In genomic region chr4:120649369-120650207, GRCm38 (mm10) we compare ENCODE assay signal across 9 mouse cellular contexts. TPM values are rescaled to one million over a fixed set of nuclear protein-coding genes. Genes with fewer than 3 reads are reported as not detected.
DNase-seq lines count a peak whose midpoint lies in the region; ATAC-seq and TF ChIP-seq lines count a peak whose summit lies in the region.
"Had no signal": no experiment of that assay in that cellular context is flagged by ENCODE, and none has a peak within 500 bp of the region (broad histone marks: within the 10 kb centered on the region; RNA-seq: fewer than 3 reads in every experiment).

No protein-coding gene starts in this region.

- peak; percentile 77 for ATAC-seq in kidney, embryonic 16.5 days (ENCODE audit: low FRiP score, low TSS enrichment)
- peak; percentile 63 for ATAC-seq in embryonic facial prominence, embryonic 15.5 days (ENCODE audit: insufficient number of reproducible peaks, low FRiP score, low TSS enrichment, low read depth)
- ATAC-seq in hindbrain, embryonic 14.5 days (ENCODE audit: low FRiP score): peak; percentile 83
- peak; percentile 90 for ATAC-seq in liver, embryonic 11.5 days (replicated peaks; ENCODE audit: low FRiP score)
- ATAC-seq in activated CD4-positive, CD25-positive, alpha-beta regulatory T cell, adult 4 months: no peak
- ATAC-seq: Patski had no signal

- DNase-seq in kidney, adult 8-10 months: no peak
- peak; percentile 67 for DNase-seq in brain, embryonic 14.5 days (ENCODE audit: low read depth)
- peak; percentile 46 for DNase-seq in hindbrain, embryonic 14.5 days (ENCODE audit: low spot score)
- DNase-seq in liver, embryonic 11.5 days (ENCODE audit: low spot score): peak; percentile 61
- peak; percentile 59 to 63 for DNase-seq in right cerebral cortex, adult 2 months (ENCODE audit: low spot score in 2 of 2)

- 6% methylated on average over 49 of the region's 55 CpGs for WGBS in kidney, embryonic 16.5 days
- 5% methylated on average over 46 of the region's 55 CpGs for WGBS in embryonic facial prominence, embryonic 15.5 days
- WGBS in hindbrain, embryonic 14.5 days: 5% methylated on average over 44 of the region's 55 CpGs
- 5% methylated on average over 55 of the region's 55 CpGs for WGBS in liver, embryonic 11.5 days

- no peaks in the 10 kb centered on the region for H3K9me3 ChIP-seq in kidney, embryonic 16.5 days (ENCODE audit: low read length)
- H3K9me3 ChIP-seq in embryonic facial prominence, embryonic 15.5 days (replicated peaks): no peaks in the 10 kb centered on the region
- H3K9me3 ChIP-seq in hindbrain, embryonic 14.5 days (ENCODE audit: control insufficient read depth, low read length): no peaks in the 10 kb centered on the region
- H3K9me3 ChIP-seq in liver, embryonic 11.5 days (ENCODE audit: control insufficient read depth, low read length): no peaks in the 10 kb centered on the region

- peak overlapping the region; percentile 57 for H3K9ac ChIP-seq in kidney, embryonic 16.5 days (replicated peaks; ENCODE audit: low read length)
- H3K9ac ChIP-seq in embryonic facial prominence, embryonic 15.5 days: no peak overlapping the region
- H3K9ac ChIP-seq in hindbrain, embryonic 14.5 days: peak overlapping the region; percentile 73
- H3K9ac ChIP-seq in liver, embryonic 11.5 days (ENCODE audit: low read depth, low read length): peak overlapping the region; percentile 69

- 0 out of 2 replicates have a peak, but pooled peaks cover 7% of the 10 kb centered on the region for H3K4me1 ChIP-seq in kidney, embryonic 16.5 days (ENCODE audit: insufficient read depth, low read length)
- peaks cover 7% of the 10 kb centered on the region for H3K4me1 ChIP-seq in embryonic facial prominence, embryonic 15.5 days
- no peaks in the 10 kb centered on the region for H3K4me1 ChIP-seq in hindbrain, embryonic 14.5 days (replicated peaks; ENCODE audit: control insufficient read depth, insufficient read depth, low read length)
- peaks cover 13% of the 10 kb centered on the region; the same call in 1 of the 2 replicates for H3K4me1 ChIP-seq in liver, embryonic 11.5 days (replicated peaks; ENCODE audit: control insufficient read depth, insufficient read depth, low read length)

- peak overlapping the region; percentile 48 for H3K4me3 ChIP-seq in kidney, embryonic 16.5 days (ENCODE audit: low read length)
- peak overlapping the region; percentile 40 for H3K4me3 ChIP-seq in embryonic facial prominence, embryonic 15.5 days (replicated peaks)
- peak overlapping the region; percentile 50 for H3K4me3 ChIP-seq in hindbrain, embryonic 14.5 days (replicated peaks; ENCODE audit: low read length)
- peak overlapping the region; percentile 60 for H3K4me3 ChIP-seq in liver, embryonic 11.5 days (ENCODE audit: low read depth, low read length)

- H3K27me3 ChIP-seq in kidney, embryonic 16.5 days (ENCODE audit: insufficient read depth, low read length): peaks cover 31% of the 10 kb centered on the region
- H3K27me3 ChIP-seq in embryonic facial prominence, embryonic 15.5 days: peaks cover 40% of the 10 kb centered on the region
- H3K27me3 ChIP-seq in hindbrain, embryonic 14.5 days (ENCODE audit: control insufficient read depth, insufficient read depth, low read length): peaks cover 4% of the 10 kb centered on the region; the same call in 1 of the 2 replicates
- H3K27me3 ChIP-seq in liver, embryonic 11.5 days (replicated peaks; ENCODE audit: control insufficient read depth, insufficient read depth, low read length): peaks cover 45% of the 10 kb centered on the region

- no peak for TF ChIP-seq CTCF in brain, embryonic 14.5 days (IDR thresholded peaks at IDR 0.05; ENCODE audit: borderline replicate concordance, extremely low read depth, insufficient read depth, insufficient read length)

- no peaks in the 10 kb centered on the region for H3K36me3 ChIP-seq in kidney, embryonic 16.5 days (ENCODE audit: insufficient read depth, low read length)
- no peaks in the 10 kb centered on the region for H3K36me3 ChIP-seq in embryonic facial prominence, embryonic 15.5 days
- H3K36me3 ChIP-seq in hindbrain, embryonic 14.5 days (replicated peaks; ENCODE audit: control insufficient read depth, insufficient read depth): no peaks in the 10 kb centered on the region
- H3K36me3 ChIP-seq in liver, embryonic 11.5 days (ENCODE audit: control insufficient read depth, insufficient read depth, low read length): no peaks in the 10 kb centered on the region

- no peak overlapping the region for H3K27ac ChIP-seq in kidney, embryonic 16.5 days (ENCODE audit: low read length)
- no peak overlapping the region for H3K27ac ChIP-seq in embryonic facial prominence, embryonic 15.5 days (replicated peaks)
- H3K27ac ChIP-seq in hindbrain, embryonic 14.5 days: no peak overlapping the region
- H3K27ac ChIP-seq in liver, embryonic 11.5 days (ENCODE audit: low read depth, low read length): no peak overlapping the region

- TF ChIP-seq POLR2A in brain, embryonic 14.5 days (IDR thresholded peaks at IDR 0.05; ENCODE audit: borderline replicate concordance, extremely low read depth, insufficient read depth, insufficient read length, poor library complexity, severe bottlenecking): no peak

- H3K4me2 ChIP-seq in kidney, embryonic 16.5 days (replicated peaks; ENCODE audit: low read depth, low read length): peak overlapping the region; percentile 92
- H3K4me2 ChIP-seq in embryonic facial prominence, embryonic 15.5 days (replicated peaks): peak overlapping the region; percentile 75
- H3K4me2 ChIP-seq in hindbrain, embryonic 14.5 days (replicated peaks): peak overlapping the region; percentile 91
- peak overlapping the region; percentile 98 for H3K4me2 ChIP-seq in liver, embryonic 11.5 days

RNA-seq across cellular contexts. Expression of gene Cited4, which starts 16.8 kb away (rescaled TPM):
- 10.6 and 13.1 TPM in 2 replicates for polyA plus RNA-seq in kidney, embryonic 16.5 days (2015; fragmentation: Nextera tagmentation; extraction: Ambion mirVana)
- 0.90 and 0.97 TPM in 2 replicates for polyA plus RNA-seq in brain, embryonic 14.5 days (2012; rRNA removed)
- polyA plus RNA-seq in embryonic facial prominence, embryonic 15.5 days (2015; fragmentation: Nextera tagmentation; extraction: Ambion mirVana): 5.6 and 6.8 TPM in 2 replicates
- polyA plus RNA-seq in hindbrain, embryonic 14.5 days (2014; fragmentation: Nextera tagmentation; extraction: Ambion mirVana): 0.72 and 1.9 TPM in 2 replicates
- polyA plus RNA-seq in liver, embryonic 11.5 days (2014; fragmentation: Nextera tagmentation; extraction: Ambion mirVana): 232 and 242 TPM in 2 replicates
- polyA plus RNA-seq in activated CD4-positive, CD25-positive, alpha-beta regulatory T cell, adult 4 months (2017; shearing (Covaris generic)): under 1 TPM in 1 of 2 experiments, not detected in 1; 0.62 TPM

Comparison
In these comparisons a context has a peak if more than half of its experiments do, and no peak if none do; other contexts are left out.
1. DNase-seq: peak in brain, embryonic 14.5 days (single experiment), hindbrain, embryonic 14.5 days (single experiment), liver, embryonic 11.5 days (single experiment) and right cerebral cortex, adult 2 months (2 of 2); none in kidney, adult 8-10 months (0 of 2).
2. RNA of gene Cited4, which starts 16.8 kb away (polyA plus RNA-seq): 232 to 242 TPM in liver, embryonic 11.5 days; 10.6 to 13.1 TPM in kidney, embryonic 16.5 days, 5.6 to 6.8 TPM in embryonic facial prominence, embryonic 15.5 days, 0.72 to 1.9 TPM in hindbrain, embryonic 14.5 days, 0.90 to 0.97 TPM in brain, embryonic 14.5 days and 0.62 TPM in activated CD4-positive, CD25-positive, alpha-beta regulatory T cell, adult 4 months; every median in the first group is over 10 times any median in the second.
3. Peak in every context shown above with its lines, with median percentiles within 50 percentile points of each other: H3K4me2 ChIP-seq and H3K4me3 ChIP-seq.